Comparison of ENCODE assay signal across 8 mouse cellular contexts in the genomic region with DNA sequence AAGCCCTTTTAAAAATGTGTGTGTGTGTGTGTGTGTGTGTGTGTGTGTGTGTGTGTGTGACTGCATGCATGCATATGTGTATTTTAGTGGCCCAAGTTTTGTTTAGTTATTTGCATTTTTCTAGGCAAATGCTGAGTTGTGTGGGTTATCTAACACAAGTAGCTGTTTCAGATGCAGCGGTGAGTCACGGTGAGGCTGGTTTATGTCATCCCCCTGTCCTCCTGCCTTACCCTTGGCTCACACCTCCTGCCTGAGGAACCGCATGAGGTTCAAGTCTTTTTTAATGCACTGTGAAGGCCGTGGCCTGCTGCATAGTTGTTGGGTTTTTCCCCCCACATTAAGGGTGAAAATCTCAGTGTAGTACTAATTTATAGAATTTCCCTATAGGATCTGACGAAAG.
A peak's percentile ranks its signal among the peaks of the same experiment; 100 is the strongest.
DNase-seq lines count a peak whose midpoint lies in the region; ATAC-seq and TF ChIP-seq lines count a peak whose summit lies in the region.

No protein-coding gene starts in this region.

- WGBS in lung, embryonic 16.5 days = 34% methylated on average over 5 of the region's 5 CpGs
- WGBS in embryonic facial prominence, embryonic 13.5 days = 59% methylated on average over 5 of the region's 5 CpGs
- 44% methylated on average over 5 of the region's 5 CpGs for WGBS in stomach, embryonic 14.5 days

- peak; percentile 49 for DNase-seq in gastrocnemius, adult 2 months
- DNase-seq in gastrocnemius, adult 18-20 months (ENCODE audit: low spot score) = no peak
- DNase-seq in lung, postnatal 36 days = no peak
- DNase-seq in gastrocnemius, postnatal 25 days = no peak
- no peak for DNase-seq in kidney, adult 18-20 months

- ATAC-seq in lung, embryonic 16.5 days (ENCODE audit: low read depth) = peak; percentile 8; the same call in 1 of the 2 replicates
- ATAC-seq in embryonic facial prominence, embryonic 13.5 days (ENCODE audit: insufficient number of reproducible peaks, insufficient read depth, low FRiP score, low TSS enrichment, low read depth) = no peak
- no peak for ATAC-seq in stomach, embryonic 14.5 days (ENCODE audit: insufficient number of reproducible peaks, insufficient read depth, low FRiP score, low read depth)

- no peaks in the 10 kb centered on the region for H3K9me3 ChIP-seq in lung, embryonic 16.5 days (ENCODE audit: control insufficient read depth, low read length)
- no peaks in the 10 kb centered on the region for H3K9me3 ChIP-seq in embryonic facial prominence, embryonic 13.5 days
- no peaks in the 10 kb centered on the region for H3K9me3 ChIP-seq in stomach, embryonic 14.5 days (ENCODE audit: control insufficient read depth, low read depth, low read length)

- no peak overlapping the region; the same call in 1 of the 2 replicates for H3K9ac ChIP-seq in lung, embryonic 16.5 days (ENCODE audit: low read length)
- H3K9ac ChIP-seq in embryonic facial prominence, embryonic 13.5 days = no peak overlapping the region
- H3K9ac ChIP-seq in stomach, embryonic 14.5 days (replicated peaks; ENCODE audit: low read depth, low read length) = no peak overlapping the region

- H3K4me2 ChIP-seq in lung, embryonic 16.5 days (ENCODE audit: low read depth, low read length) = peak overlapping the region; percentile 48
- no peak overlapping the region for H3K4me2 ChIP-seq in embryonic facial prominence, embryonic 13.5 days
- no peak overlapping the region for H3K4me2 ChIP-seq in stomach, embryonic 14.5 days (replicated peaks; ENCODE audit: low read depth, low read length)

- intact Hi-C loops in gastrocnemius, adult 2 months (cut with DNase I) = no loop called here

- H3K36me3 ChIP-seq in lung, embryonic 16.5 days (ENCODE audit: control insufficient read depth, insufficient read depth, low read length) = no peaks in the 10 kb centered on the region
- no peaks in the 10 kb centered on the region for H3K36me3 ChIP-seq in embryonic facial prominence, embryonic 13.5 days
- no peaks in the 10 kb centered on the region for H3K36me3 ChIP-seq in stomach, embryonic 14.5 days (ENCODE audit: control insufficient read depth, insufficient read depth, low read length)

- H3K4me3 ChIP-seq in gastrocnemius, adult 2 months = peak overlapping the region; percentile 62
- H3K4me3 ChIP-seq in lung, embryonic 16.5 days (ENCODE audit: low read length) = peak overlapping the region; percentile 29
- H3K4me3 ChIP-seq in embryonic facial prominence, embryonic 13.5 days = no peak overlapping the region
- H3K4me3 ChIP-seq in stomach, embryonic 14.5 days (ENCODE audit: low read depth, low read length) = no peak overlapping the region

- H3K4me1 ChIP-seq in lung, embryonic 16.5 days (replicated peaks; ENCODE audit: control insufficient read depth, insufficient read depth, low read length) = peaks cover 56% of the 10 kb centered on the region
- H3K4me1 ChIP-seq in embryonic facial prominence, embryonic 13.5 days = peaks cover 64% of the 10 kb centered on the region
- H3K4me1 ChIP-seq in stomach, embryonic 14.5 days (ENCODE audit: control insufficient read depth, insufficient read depth, low read length) = peaks cover 41% of the 10 kb centered on the region

- TF ChIP-seq CTCF in gastrocnemius, adult 2 months (IDR thresholded peaks at IDR 0.05) = no peak

- no peaks in the 10 kb centered on the region for H3K27me3 ChIP-seq in lung, embryonic 16.5 days (ENCODE audit: control insufficient read depth, insufficient read depth, low read depth, low read length)
- no peaks in the 10 kb centered on the region for H3K27me3 ChIP-seq in embryonic facial prominence, embryonic 13.5 days
- no peaks in the 10 kb centered on the region for H3K27me3 ChIP-seq in stomach, embryonic 14.5 days (ENCODE audit: control insufficient read depth, insufficient read depth, low read length)

- peak overlapping the region; percentile 76 for H3K27ac ChIP-seq in gastrocnemius, adult 2 months
- peak overlapping the region; percentile 66 for H3K27ac ChIP-seq in lung, embryonic 16.5 days (ENCODE audit: low read length)
- H3K27ac ChIP-seq in embryonic facial prominence, embryonic 13.5 days = peak overlapping the region; percentile 39; the same call in 1 of the 2 replicates
- H3K27ac ChIP-seq in stomach, embryonic 14.5 days (ENCODE audit: low read length) = peak overlapping the region; percentile 52; the same call in 1 of the 2 replicates

Comparison
In these comparisons a context has a peak if more than half of its experiments do, and no peak if none do; other contexts are left out.
1. H3K4me3 ChIP-seq: peak in gastrocnemius, adult 2 months (single experiment) and lung, embryonic 16.5 days (single experiment); none in embryonic facial prominence, embryonic 13.5 days (single experiment) and stomach, embryonic 14.5 days (single experiment).
2. Peak in every context shown above with its lines, with median percentiles within 50 percentile points of each other: H3K27ac ChIP-seq.